Mouse (Mus musculus) heart, embryonic 12.5 days (tissue): ENCODE data around the gene Btf3. TPM values are rescaled to one million over a fixed set of nuclear protein-coding genes. Genes with fewer than 3 reads are reported as not detected.

ENCODE experiments used
- ATAC-seq: fragments of 200-750 bp; cut with Nextera tagmentation; 2 replicates; pipeline ENCODE4 v1.8.0; 2017; ENCODE audit warnings: moderate TSS enrichment, moderate library complexity; ENCODE audit not compliant: insufficient number of reproducible peaks, low FRiP score
- H3K27ac ChIP-seq: fragments of 300-500 bp; sonication (generic); 2 replicates; pipeline ENCODE4 v1.5.1; 2016; ENCODE audit warnings: mild to moderate bottlenecking, moderate library complexity; ENCODE audit not compliant: poor library complexity, severe bottlenecking
- H3K27me3 ChIP-seq: fragments of 300-500 bp; sonication (generic); replicated peaks from 2 replicates; pipeline ENCODE4 v1.6.1; 2016; ENCODE audit warnings: mild to moderate bottlenecking, moderate library complexity
- H3K36me3 ChIP-seq: fragments of 300-500 bp; sonication (generic); 2 replicates; pipeline ENCODE4 v1.6.1; 2016; ENCODE audit warnings: mild to moderate bottlenecking, moderate library complexity
- H3K4me1 ChIP-seq: fragments of 300-500 bp; sonication (generic); replicated peaks from 2 replicates; pipeline ENCODE4 v1.6.1; 2016; ENCODE audit warnings: mild to moderate bottlenecking
- H3K4me2 ChIP-seq: fragments of 300-500 bp; sonication (generic); 2 replicates; pipeline ENCODE4 v1.6.1; 2016; ENCODE audit warnings: mild to moderate bottlenecking, moderate library complexity
- H3K4me3 ChIP-seq: fragments of 300-500 bp; sonication (generic); 2 replicates; pipeline ENCODE4 v1.5.1; 2016; ENCODE audit warnings: mild to moderate bottlenecking
- H3K9ac ChIP-seq: fragments of 300-500 bp; sonication (generic); 2 replicates; pipeline ENCODE4 v1.6.1; 2016; ENCODE audit warnings: mild to moderate bottlenecking, moderate library complexity
- H3K9me3 ChIP-seq: fragments of 300-500 bp; sonication (generic); replicated peaks from 2 replicates; pipeline ENCODE4 v1.6.1; 2016; ENCODE audit warnings: mild to moderate bottlenecking, moderate library complexity
- WGBS: fragments of 180-500 bp; shearing (Covaris S2); methylation state at CpG from one replicate; pipeline ENCODE4 v1.1.7; 2016; 5-methylcytosine and 5-hydroxymethylcytosine counted together
- polyA plus RNA-seq: library from polyadenylated mRNA; unstranded; fragments of >200 nt; fragmentation: Nextera tagmentation; extraction: Ambion mirVana; gene quantifications from 2 replicates; pipeline ENCODE4 v1.2.1, GENCODE M21; 2016

The Btf3 gene
- polyA plus RNA-seq, 1 experiment from 2014 or later, result 474 TPM

GRCm38 (mm10) chr13:98356176-98356972 is 39.6 kb upstream of the Btf3 start:
- Histone ChIP-seq H3K4me1 (peaks cover 24% of the 10 kb centered on the region), H3K4me3 (peak overlapping the region; percentile 58), H3K27me3 (peaks cover 87% of the 10 kb centered on the region), H3K36me3 (no peaks in the 10 kb centered on the region), H3K9ac (no peak overlapping the region), H3K27ac (no peak overlapping the region), H3K4me2 (peak overlapping the region; percentile 76), H3K9me3 (no peaks in the 10 kb centered on the region)
- ATAC-seq, result no peak
- 6% methylated on average over 9 of the region's 9 CpGs for WGBS

GRCm38 (mm10) chr13:98355559-98356111 is 38.8 kb upstream of the Btf3 start:
- ATAC-seq, result no peak
- no peaks in the 10 kb centered on the region for H3K36me3 ChIP-seq
- H3K27ac ChIP-seq, result no peak overlapping the region
- peak overlapping the region; percentile 58 for H3K4me3 ChIP-seq
- peaks cover 24% of the 10 kb centered on the region for H3K4me1 ChIP-seq
- under 1% methylated on average over 75 of the region's 81 CpGs for WGBS
- peak overlapping the region; percentile 55 for H3K9ac ChIP-seq
- peaks cover 87% of the 10 kb centered on the region for H3K27me3 ChIP-seq
- peak overlapping the region; percentile 76 for H3K4me2 ChIP-seq
- no peaks in the 10 kb centered on the region for H3K9me3 ChIP-seq

- Histone ChIP-seq H3K36me3 (no peaks in the 10 kb centered on the region), H3K27me3 (peaks cover 87% of the 10 kb centered on the region)
- 2% methylated on average over 64 of the region's 102 CpGs for WGBS
These were observed 38.2 kb upstream of the Btf3 start for GRCm38 (mm10) chr13:98354871-98355558.

GRCm38 (mm10) chr13:98354090-98354801 is 37.4 kb upstream of the Btf3 start, which contains the start of gene Foxd1:
TSS of gene Foxd1 (plus strand) at chr13:98354242.
- Histone ChIP-seq H3K27ac (no peak within 1 kb of the TSS), H3K36me3 (no peaks in the 10 kb centered on the region), H3K4me3 (peak within 1 kb of the TSS; percentile 58), H3K9me3 (no peaks in the 10 kb centered on the region), H3K4me1 (peaks cover 24% of the 10 kb centered on the region), H3K4me2 (peak within 1 kb of the TSS; percentile 76), H3K27me3 (peaks cover 86% of the 10 kb centered on the region), H3K9ac (peak within 1 kb of the TSS; percentile 55; the same call in 1 of the 2 replicates)
- under 1% methylated on average over 72 of the region's 76 CpGs for WGBS
- ATAC-seq, result peak; percentile 86

More at GRCm38 (mm10) chr13:98354871-98355558, 38.2 kb upstream of the Btf3 start:
- peak overlapping the region; percentile 76 for H3K4me2 ChIP-seq
- ATAC-seq, result no peak; the same call in 1 of the 2 replicates
- no peaks in the 10 kb centered on the region for H3K9me3 ChIP-seq
- peak overlapping the region; percentile 58 for H3K4me3 ChIP-seq
- peak overlapping the region; percentile 55 for H3K9ac ChIP-seq
- peaks cover 24% of the 10 kb centered on the region for H3K4me1 ChIP-seq
- H3K27ac ChIP-seq, result no peak overlapping the region

GRCm38 (mm10) chr13:98353709-98354089 is 36.9 kb upstream of the Btf3 start:
- Histone ChIP-seq H3K4me1 (peaks cover 24% of the 10 kb centered on the region), H3K36me3 (no peaks in the 10 kb centered on the region), H3K4me3 (peak overlapping the region; percentile 58), H3K9ac (no peak overlapping the region), H3K9me3 (no peaks in the 10 kb centered on the region), H3K27me3 (peaks cover 86% of the 10 kb centered on the region), H3K4me2 (peak overlapping the region; percentile 76), H3K27ac (no peak overlapping the region)
- WGBS, result under 1% methylated on average over 13 of the region's 13 CpGs
- 0 out of 2 replicates have a peak, but pooled peaks have one; percentile 2 for ATAC-seq

- peaks cover 74% of the 10 kb centered on the region for H3K27me3 ChIP-seq
- H3K4me1 ChIP-seq, result peaks cover 24% of the 10 kb centered on the region
- H3K9me3 ChIP-seq, result no peaks in the 10 kb centered on the region
- no peak overlapping the region for H3K9ac ChIP-seq
- ATAC-seq, result no peak
- H3K4me3 ChIP-seq, result no peak overlapping the region
- no peaks in the 10 kb centered on the region for H3K36me3 ChIP-seq
- WGBS, result 15% methylated on average over 14 of the region's 14 CpGs
- no peak overlapping the region for H3K27ac ChIP-seq
- no peak overlapping the region for H3K4me2 ChIP-seq
These were observed 35.7 kb upstream of the Btf3 start for GRCm38 (mm10) chr13:98352381-98352975.

- no peak for ATAC-seq
- Histone ChIP-seq H3K9me3 (no peaks in the 10 kb centered on the region), H3K4me3 (no peak overlapping the region), H3K4me1 (peaks cover 24% of the 10 kb centered on the region), H3K9ac (no peak overlapping the region), H3K4me2 (no peak overlapping the region), H3K36me3 (no peaks in the 10 kb centered on the region), H3K27ac (no peak overlapping the region), H3K27me3 (peaks cover 77% of the 10 kb centered on the region)
- 4% methylated on average over 8 of the region's 8 CpGs for WGBS
These were observed 34.7 kb upstream of the Btf3 start for GRCm38 (mm10) chr13:98351527-98351926.

GRCm38 (mm10) chr13:98349491-98349890 is 32.7 kb upstream of the Btf3 start:
- peaks cover 70% of the 10 kb centered on the region for H3K27me3 ChIP-seq
- H3K4me3 ChIP-seq, result no peak overlapping the region
- H3K9me3 ChIP-seq, result no peaks in the 10 kb centered on the region
- ATAC-seq, result no peak
- H3K27ac ChIP-seq, result no peak overlapping the region
- H3K9ac ChIP-seq, result no peak overlapping the region
- WGBS, result 70% methylated on average over 4 of the region's 4 CpGs
- H3K36me3 ChIP-seq, result no peaks in the 10 kb centered on the region
- H3K4me1 ChIP-seq, result peaks cover 8% of the 10 kb centered on the region
- H3K4me2 ChIP-seq, result no peak overlapping the region

GRCm38 (mm10) chr13:98340506-98340905 is 23.7 kb upstream of the Btf3 start:
- H3K27me3 ChIP-seq, result peaks cover 13% of the 10 kb centered on the region; the same call in 1 of the 2 replicates
- H3K4me3 ChIP-seq, result no peak overlapping the region
- ATAC-seq, result no peak
- H3K9ac ChIP-seq, result no peak overlapping the region
- WGBS, result 72% methylated on average over 5 of the region's 5 CpGs
- H3K4me1 ChIP-seq, result no peaks in the 10 kb centered on the region
- no peaks in the 10 kb centered on the region for H3K9me3 ChIP-seq
- H3K27ac ChIP-seq, result no peak overlapping the region
- no peaks in the 10 kb centered on the region for H3K36me3 ChIP-seq
- no peak overlapping the region for H3K4me2 ChIP-seq

GRCm38 (mm10) chr13:98336205-98336604 is 19.4 kb upstream of the Btf3 start:
- Histone ChIP-seq H3K4me2 (no peak overlapping the region), H3K4me3 (no peak overlapping the region), H3K9me3 (no peaks in the 10 kb centered on the region), H3K9ac (no peak overlapping the region), H3K27ac (no peak overlapping the region), H3K27me3 (0 out of 2 replicates have a peak, but pooled peaks cover 5% of the 10 kb centered on the region), H3K36me3 (no peaks in the 10 kb centered on the region), H3K4me1 (no peaks in the 10 kb centered on the region)
- 89% methylated on average over 1 of the region's 1 CpGs for WGBS
- no peak for ATAC-seq
